Mouse (Mus musculus) heart, adult 18-20 months (tissue): ENCODE results near the gene Lrit2. TPM values are rescaled to one million over a fixed set of nuclear protein-coding genes. Genes with fewer than 3 reads are reported as not detected.

Experiments
- DNase-seq, 2 experiments: peaks; one replicate each; pipeline ENCODE4 v3.0.0; 2021 to 2022; ENCODE audit warnings: mixed read lengths in 1 of 2
- total RNA-seq, 2 experiments: library from RNA; stranded (reverse); gene quantifications; 2 replicates each; pipeline ENCODE4 v1.2.3; 2021

Lrit2 gene
- total RNA-seq, 2 experiments from 2014 or later: not detected

GRCm38 (mm10) chr14:37111371-37111770 is 43.6 kb downstream of the Lrit2 start:
- DNase-seq: no peak

GRCm38 (mm10) chr14:37112931-37113330 is 45.2 kb downstream of the Lrit2 start:
- peak in 1 of 2 experiments; percentile 9 for DNase-seq

GRCm38 (mm10) chr14:37113922-37114321 is 46.2 kb downstream of the Lrit2 start, which contains the start of gene 2610528A11Rik:
TSS of gene 2610528A11Rik (minus strand) at chr14:37114022.
- no peak for DNase-seq

GRCm38 (mm10) chr14:37119233-37119632 is 51.5 kb downstream of the Lrit2 start:
- DNase-seq: no peak

Other genes starting within 250 kb of the Lrit2 start
- gene Ccser2, start 99.2 kb upstream of the Lrit2 start, total RNA-seq: 100 to 1,000 TPM; 114 to 118 TPM
- not detected for gene Rgr, start 19.0 kb upstream of the Lrit2 start, total RNA-seq
- gene Lrit1, start 13.1 kb upstream of the Lrit2 start, total RNA-seq: not detected
- under 1 TPM in 1 of 2 experiments, not detected in 1; 0.05 TPM for gene Cdhr1, start 30.4 kb downstream of the Lrit2 start, total RNA-seq
- gene 2610528A11Rik, start 46.1 kb downstream of the Lrit2 start, total RNA-seq: under 1 TPM in 1 of 2 experiments, not detected in 1; 0.57 TPM
- gene Ghitm, start 67.3 kb downstream of the Lrit2 start, total RNA-seq: 100 to 1,000 TPM; 653 to 717 TPM